Mouse (Mus musculus): ENCODE measurements around the gene Nup153. TPM values are rescaled to one million over a fixed set of nuclear protein-coding genes. Genes with fewer than 3 reads are reported as not detected.

Gene Nup153
- polyA plus RNA-seq, 1 experiment from 2014 or later, result 19.1 TPM

DNA sequence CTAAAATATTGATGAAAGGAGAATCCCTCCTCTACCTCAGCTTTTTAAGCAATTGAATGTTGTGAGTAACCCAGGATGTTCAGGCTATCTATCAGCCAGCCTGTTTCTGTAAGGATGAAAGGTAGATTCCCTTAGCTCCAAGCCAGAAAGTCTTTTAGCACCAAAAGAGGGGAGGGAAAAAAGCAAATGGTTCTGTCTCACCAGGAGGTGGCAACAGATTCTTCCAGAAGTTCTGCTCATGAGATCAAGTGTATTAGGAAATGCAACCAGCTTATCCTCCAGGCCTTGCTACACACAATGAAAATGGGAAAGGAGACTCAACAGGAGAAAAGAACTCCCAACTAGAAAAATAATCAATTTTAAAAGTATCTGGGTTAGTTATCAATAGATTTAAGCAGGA lies 3.4 kb downstream of the Nup153 start:
- peaks cover 17% of the 10 kb centered on the region for H3K4me1 ChIP-seq (ENCODE audit: control insufficient read depth, insufficient read depth, low read length)
- no peak overlapping the region for H3K9ac ChIP-seq (ENCODE audit: low read depth, low read length)
- no peaks in the 10 kb centered on the region for H3K9me3 ChIP-seq (replicated peaks; ENCODE audit: control insufficient read depth, low read length, poor library complexity, severe bottlenecking)
- H3K27me3 ChIP-seq (ENCODE audit: control insufficient read depth, insufficient read depth, low read depth, low read length), result no peaks in the 10 kb centered on the region
- H3K27ac ChIP-seq (ENCODE audit: low read length), result no peak overlapping the region
- no peak for ATAC-seq
- H3K4me2 ChIP-seq (ENCODE audit: low read length), result no peak overlapping the region
- no peak overlapping the region for H3K4me3 ChIP-seq (ENCODE audit: low read depth, low read length)
- no peaks in the 10 kb centered on the region for H3K36me3 ChIP-seq (ENCODE audit: control insufficient read depth, insufficient read depth, low read length)

DNA sequence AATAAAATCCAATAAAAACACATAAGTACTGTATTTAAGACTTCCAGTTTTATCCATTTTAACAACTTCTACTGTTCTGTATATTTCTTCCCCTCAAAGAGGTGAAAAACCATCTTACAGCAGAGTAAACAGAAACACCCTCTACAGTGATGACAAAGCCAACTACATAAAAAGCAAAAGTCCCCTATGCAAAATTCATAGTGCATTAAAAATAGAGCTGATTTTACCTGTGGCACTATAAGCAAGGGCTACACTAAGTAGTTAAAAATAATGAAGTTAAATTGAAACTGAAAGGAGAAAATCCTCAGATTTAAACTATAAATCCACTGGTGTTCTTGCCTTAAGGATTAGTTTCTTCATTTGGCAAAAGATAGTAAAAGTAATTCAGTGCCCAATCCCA lies 6.7 kb downstream of the Nup153 start:
- Histone ChIP-seq H3K9ac (ENCODE audit: low read depth, low read length) (no peak overlapping the region), H3K4me3 (ENCODE audit: low read depth, low read length) (no peak overlapping the region), H3K27me3 (ENCODE audit: control insufficient read depth, insufficient read depth, low read depth, low read length) (no peaks in the 10 kb centered on the region), H3K9me3 (replicated peaks; ENCODE audit: control insufficient read depth, low read length, poor library complexity, severe bottlenecking) (no peaks in the 10 kb centered on the region), H3K4me2 (ENCODE audit: low read length) (no peak overlapping the region), H3K4me1 (ENCODE audit: control insufficient read depth, insufficient read depth, low read length) (peaks cover 15% of the 10 kb centered on the region), H3K36me3 (ENCODE audit: control insufficient read depth, insufficient read depth, low read length) (no peaks in the 10 kb centered on the region), H3K27ac (ENCODE audit: low read length) (no peak overlapping the region)
- ATAC-seq, result no peak

DNA sequence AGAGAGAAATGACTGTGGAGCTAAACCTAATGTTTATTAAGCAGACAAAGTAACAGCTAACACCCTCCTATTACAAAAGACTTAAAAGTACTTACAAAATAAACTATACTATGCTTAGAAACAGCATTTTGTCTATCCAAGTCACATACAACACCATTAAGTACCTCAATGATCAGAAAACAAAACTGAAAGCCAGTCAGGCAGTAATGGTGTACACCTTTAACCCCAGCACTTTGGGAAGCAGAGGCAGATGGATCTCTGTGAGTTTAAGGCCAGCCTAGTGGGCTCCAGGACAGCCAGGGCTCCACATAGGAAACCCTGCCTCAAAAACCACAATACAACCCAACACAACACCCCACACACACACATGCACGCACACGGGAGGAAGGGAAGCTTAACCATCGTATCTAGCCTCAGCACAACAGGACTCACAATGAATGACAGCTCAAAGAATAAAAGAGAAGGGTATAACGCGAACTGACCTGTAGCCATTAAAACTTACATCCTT lies 8.8 kb downstream of the Nup153 start:
- WGBS, result 72% methylated on average over 5 of the region's 5 CpGs
- H3K36me3 ChIP-seq (ENCODE audit: control insufficient read depth, insufficient read depth, low read length), result no peaks in the 10 kb centered on the region
- no peaks in the 10 kb centered on the region for H3K27me3 ChIP-seq (ENCODE audit: control insufficient read depth, insufficient read depth, low read depth, low read length)
- no peak overlapping the region for H3K4me3 ChIP-seq (ENCODE audit: low read depth, low read length)
- H3K4me2 ChIP-seq (ENCODE audit: low read length), result no peak overlapping the region
- no peaks in the 10 kb centered on the region for H3K4me1 ChIP-seq (ENCODE audit: control insufficient read depth, insufficient read depth, low read length)
- H3K9ac ChIP-seq (ENCODE audit: low read depth, low read length), result no peak overlapping the region
- H3K27ac ChIP-seq (ENCODE audit: low read length), result no peak overlapping the region
- no peaks in the 10 kb centered on the region for H3K9me3 ChIP-seq (replicated peaks; ENCODE audit: control insufficient read depth, low read length, poor library complexity, severe bottlenecking)
- no peak for ATAC-seq

DNA sequence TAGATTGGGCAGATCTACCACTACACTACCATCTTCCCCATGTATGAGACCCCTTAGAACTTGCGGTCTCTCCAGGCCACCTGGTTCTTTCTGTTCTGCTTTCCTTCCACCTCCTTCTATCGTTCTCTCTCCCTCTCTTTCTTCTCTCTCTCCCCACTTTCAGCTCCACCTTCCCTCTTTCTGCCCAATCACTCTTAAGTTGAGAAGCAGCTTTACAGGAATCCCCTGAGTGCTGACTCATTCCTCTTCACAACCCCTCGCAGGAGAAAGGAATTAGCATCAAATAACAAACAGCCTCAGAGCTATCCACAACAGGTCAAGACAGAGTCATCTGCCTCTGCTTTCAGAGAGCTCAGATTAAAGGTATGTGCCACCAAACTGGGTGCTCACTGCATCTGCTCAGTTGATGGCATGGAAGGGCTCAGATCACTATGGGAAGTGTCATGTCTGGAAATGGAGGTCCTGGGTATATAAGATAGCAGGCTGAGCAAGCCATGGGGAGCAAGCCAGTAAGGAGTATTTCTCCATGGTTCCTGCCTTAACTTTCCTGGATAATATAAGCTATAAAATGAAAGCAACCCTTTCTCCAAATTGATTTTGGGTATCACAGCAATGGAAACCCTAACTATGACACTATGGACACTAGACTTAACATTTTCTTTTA lies 11.6 kb downstream of the Nup153 start:
- Histone ChIP-seq H3K4me3 (ENCODE audit: low read depth, low read length) (no peak overlapping the region), H3K9ac (ENCODE audit: low read depth, low read length) (no peak overlapping the region), H3K36me3 (ENCODE audit: control insufficient read depth, insufficient read depth, low read length) (peaks cover 7% of the 10 kb centered on the region; the same call in 1 of the 2 replicates), H3K27ac (ENCODE audit: low read length) (no peak overlapping the region), H3K27me3 (ENCODE audit: control insufficient read depth, insufficient read depth, low read depth, low read length) (no peaks in the 10 kb centered on the region), H3K9me3 (replicated peaks; ENCODE audit: control insufficient read depth, low read length, poor library complexity, severe bottlenecking) (no peaks in the 10 kb centered on the region), H3K4me2 (ENCODE audit: low read length) (no peak overlapping the region), H3K4me1 (ENCODE audit: control insufficient read depth, insufficient read depth, low read length) (no peaks in the 10 kb centered on the region)
- WGBS, result 73% methylated on average over 3 of the region's 3 CpGs
- ATAC-seq, result no peak

DNA sequence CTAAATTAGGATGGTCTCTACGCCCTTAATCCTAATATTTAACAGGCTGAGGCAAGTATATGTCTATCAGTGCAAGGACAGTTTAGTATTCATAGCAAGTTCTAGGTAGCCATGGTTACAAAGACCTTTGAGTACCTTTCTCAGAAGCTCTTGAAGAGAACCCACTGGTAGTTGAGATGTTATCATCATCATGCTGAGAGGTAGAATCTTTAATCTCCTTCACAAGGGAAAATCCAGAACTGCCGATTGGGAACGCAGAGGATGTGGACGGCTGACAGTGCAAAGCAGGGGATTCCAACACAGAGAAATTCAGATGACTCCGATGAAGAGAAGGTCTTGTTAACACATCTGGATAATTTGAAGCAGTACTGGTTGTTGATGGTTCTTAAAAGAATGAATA lies 14.3 kb downstream of the Nup153 start:
- Histone ChIP-seq H3K9ac (ENCODE audit: low read depth, low read length) (no peak overlapping the region), H3K4me3 (ENCODE audit: low read depth, low read length) (no peak overlapping the region), H3K36me3 (ENCODE audit: control insufficient read depth, insufficient read depth, low read length) (peaks cover 18% of the 10 kb centered on the region), H3K4me2 (ENCODE audit: low read length) (no peak overlapping the region), H3K27me3 (ENCODE audit: control insufficient read depth, insufficient read depth, low read depth, low read length) (no peaks in the 10 kb centered on the region), H3K9me3 (replicated peaks; ENCODE audit: control insufficient read depth, low read length, poor library complexity, severe bottlenecking) (no peaks in the 10 kb centered on the region), H3K4me1 (ENCODE audit: control insufficient read depth, insufficient read depth, low read length) (no peaks in the 10 kb centered on the region), H3K27ac (ENCODE audit: low read length) (no peak overlapping the region)
- ATAC-seq, result no peak
- WGBS, result 69% methylated on average over 5 of the region's 5 CpGs

DNA sequence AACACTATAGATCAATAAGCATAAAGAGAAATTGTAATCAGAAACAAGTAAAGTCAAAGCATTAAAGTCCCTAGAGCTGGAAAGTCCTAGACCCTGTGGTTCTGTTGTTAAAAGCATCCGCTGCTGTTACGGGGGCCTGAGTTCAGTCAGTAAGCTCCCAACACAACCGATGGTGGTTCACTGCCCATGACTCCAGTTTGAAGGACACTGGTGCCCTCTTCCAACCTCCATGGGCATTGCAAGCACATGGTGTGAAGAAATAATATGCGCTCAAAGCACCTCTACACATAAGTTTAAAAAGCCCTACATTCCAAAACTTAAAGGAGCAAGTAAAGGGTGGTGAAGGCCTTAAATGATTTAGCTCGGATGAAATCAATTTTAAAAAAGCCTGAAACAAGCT lies 24.6 kb downstream of the Nup153 start:
- Histone ChIP-seq H3K27me3 (ENCODE audit: control insufficient read depth, insufficient read depth, low read depth, low read length) (no peaks in the 10 kb centered on the region), H3K4me3 (ENCODE audit: low read depth, low read length) (no peak overlapping the region), H3K9ac (ENCODE audit: low read depth, low read length) (no peak overlapping the region), H3K4me2 (ENCODE audit: low read length) (no peak overlapping the region), H3K27ac (ENCODE audit: low read length) (no peak overlapping the region), H3K36me3 (ENCODE audit: control insufficient read depth, insufficient read depth, low read length) (0 out of 2 replicates have a peak, but pooled peaks cover 7% of the 10 kb centered on the region), H3K9me3 (replicated peaks; ENCODE audit: control insufficient read depth, low read length, poor library complexity, severe bottlenecking) (no peaks in the 10 kb centered on the region), H3K4me1 (ENCODE audit: control insufficient read depth, insufficient read depth, low read length) (no peaks in the 10 kb centered on the region)
- ATAC-seq, result no peak
- 80% methylated on average over 5 of the region's 5 CpGs for WGBS

DNA sequence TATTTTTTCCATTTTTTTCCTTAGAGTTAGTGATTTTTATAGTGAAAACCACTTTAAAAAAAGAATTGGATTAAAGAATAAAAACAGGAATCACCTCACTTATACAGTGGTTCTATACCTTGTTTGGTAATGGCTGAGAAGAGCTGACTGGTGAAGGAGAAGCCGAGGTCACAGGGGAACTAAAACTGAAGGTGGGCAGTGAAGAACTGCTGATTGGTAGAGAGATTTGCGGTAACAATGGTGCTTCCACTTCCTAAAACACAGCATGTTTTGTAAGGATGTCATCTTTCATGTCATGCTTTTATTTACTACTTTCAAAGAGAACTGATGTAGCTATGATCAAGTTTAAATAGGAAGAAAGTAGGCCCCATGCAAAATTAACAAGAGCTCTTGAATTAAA lies 26.3 kb downstream of the Nup153 start:
- Histone ChIP-seq H3K27ac (ENCODE audit: low read length) (no peak overlapping the region), H3K9ac (ENCODE audit: low read depth, low read length) (no peak overlapping the region), H3K27me3 (ENCODE audit: control insufficient read depth, insufficient read depth, low read depth, low read length) (no peaks in the 10 kb centered on the region), H3K4me1 (ENCODE audit: control insufficient read depth, insufficient read depth, low read length) (no peaks in the 10 kb centered on the region), H3K36me3 (ENCODE audit: control insufficient read depth, insufficient read depth, low read length) (0 out of 2 replicates have a peak, but pooled peaks cover 4% of the 10 kb centered on the region), H3K9me3 (replicated peaks; ENCODE audit: control insufficient read depth, low read length, poor library complexity, severe bottlenecking) (no peaks in the 10 kb centered on the region), H3K4me3 (ENCODE audit: low read depth, low read length) (no peak overlapping the region), H3K4me2 (ENCODE audit: low read length) (no peak overlapping the region)
- ATAC-seq, result no peak
- 82% methylated on average over 2 of the region's 2 CpGs for WGBS

DNA sequence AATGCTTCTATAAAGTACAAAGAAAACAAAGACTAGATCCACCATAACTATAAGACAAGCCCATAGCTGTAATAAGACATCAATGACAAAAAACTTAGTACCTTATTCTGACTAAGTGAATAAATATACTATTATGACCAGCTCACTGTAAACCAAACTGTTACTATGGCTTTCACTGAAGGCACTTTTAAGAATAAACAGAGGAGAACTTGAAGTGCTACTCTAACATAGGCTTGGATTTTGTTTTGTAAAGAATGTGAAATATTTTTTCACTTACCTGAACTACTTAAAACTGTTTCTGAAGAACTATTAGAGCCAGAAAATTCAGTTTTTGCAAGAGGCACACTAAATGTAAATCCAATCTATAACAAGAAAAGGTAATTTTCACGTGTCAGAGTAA lies 28.4 kb downstream of the Nup153 start:
- no peaks in the 10 kb centered on the region for H3K4me1 ChIP-seq (ENCODE audit: control insufficient read depth, insufficient read depth, low read length)
- no peak for ATAC-seq
- no peak overlapping the region for H3K27ac ChIP-seq (ENCODE audit: low read length)
- H3K4me2 ChIP-seq (ENCODE audit: low read length), result no peak overlapping the region
- H3K27me3 ChIP-seq (ENCODE audit: control insufficient read depth, insufficient read depth, low read depth, low read length), result no peaks in the 10 kb centered on the region
- no peak overlapping the region for H3K9ac ChIP-seq (ENCODE audit: low read depth, low read length)
- H3K36me3 ChIP-seq (ENCODE audit: control insufficient read depth, insufficient read depth, low read length), result 0 out of 2 replicates have a peak, but pooled peaks cover 4% of the 10 kb centered on the region
- 91% methylated on average over 1 of the region's 1 CpGs for WGBS
- no peaks in the 10 kb centered on the region for H3K9me3 ChIP-seq (replicated peaks; ENCODE audit: control insufficient read depth, low read length, poor library complexity, severe bottlenecking)
- no peak overlapping the region for H3K4me3 ChIP-seq (ENCODE audit: low read depth, low read length)

DNA sequence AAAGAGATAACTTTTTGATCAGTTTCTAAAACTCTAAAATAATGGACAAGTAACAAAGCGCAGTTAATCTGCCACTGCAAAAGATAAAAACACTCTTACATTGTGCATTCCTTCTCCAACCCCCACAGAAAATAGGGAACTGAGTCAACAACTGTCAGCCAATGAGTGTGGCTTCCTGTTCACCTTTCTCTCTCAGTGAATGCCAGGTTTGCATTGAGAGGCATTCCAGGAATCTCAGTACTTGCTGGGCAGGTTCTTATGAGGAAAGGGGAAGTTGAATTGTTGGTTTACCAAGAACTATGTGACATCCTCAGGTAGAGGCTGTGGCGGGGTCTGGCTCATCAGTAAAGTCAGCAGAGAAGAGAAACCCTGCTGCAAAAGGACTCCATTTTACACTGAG lies 31.0 kb downstream of the Nup153 start:
- peaks cover 4% of the 10 kb centered on the region; the same call in 1 of the 2 replicates for H3K36me3 ChIP-seq (ENCODE audit: control insufficient read depth, insufficient read depth, low read length)
- no peak overlapping the region for H3K9ac ChIP-seq (ENCODE audit: low read depth, low read length)
- H3K4me2 ChIP-seq (ENCODE audit: low read length), result no peak overlapping the region
- H3K27ac ChIP-seq (ENCODE audit: low read length), result no peak overlapping the region
- no peaks in the 10 kb centered on the region for H3K27me3 ChIP-seq (ENCODE audit: control insufficient read depth, insufficient read depth, low read depth, low read length)
- no peak for ATAC-seq
- H3K4me1 ChIP-seq (ENCODE audit: control insufficient read depth, insufficient read depth, low read length), result no peaks in the 10 kb centered on the region
- WGBS, result 97% methylated on average over 2 of the region's 2 CpGs
- no peak overlapping the region for H3K4me3 ChIP-seq (ENCODE audit: low read depth, low read length)
- no peaks in the 10 kb centered on the region for H3K9me3 ChIP-seq (replicated peaks; ENCODE audit: control insufficient read depth, low read length, poor library complexity, severe bottlenecking)
